Mouse (Mus musculus) midbrain, postnatal 0 days (tissue): ENCODE measurements at regions not wholly inside any gene's neighbourhood (a gene's known extent, or its start where the extent isn't known, plus 50 kb on each side); places are given as distances from the start of the nearest gene placed in this dataset.

ENCODE experiments used
- ATAC-seq: fragments of 200-750 bp; cut with Nextera tagmentation; 2 replicates; pipeline ENCODE4 v1.8.0; 2017; ENCODE audit warnings: moderate number of reproducible peaks, mild to moderate bottlenecking, moderate TSS enrichment, moderate library complexity; ENCODE audit not compliant: low FRiP score
- DNase-seq: peaks from one replicate; pipeline ENCODE4 v3.0.0-alpha.2; 2015; ENCODE audit warnings: low spot score
- H3K27ac ChIP-seq: fragments of 300-500 bp; sonication (generic); 2 replicates; pipeline ENCODE4 v1.5.1; 2014; ENCODE audit warnings: low read depth, mild to moderate bottlenecking, low read length, mixed read lengths
- H3K27me3 ChIP-seq: fragments of 300-500 bp; sonication (generic); 2 replicates; pipeline ENCODE4 v1.6.1; 2014; ENCODE audit warnings: low read length, control low read depth, mixed read lengths; ENCODE audit not compliant: insufficient read depth
- H3K36me3 ChIP-seq: fragments of 300-500 bp; sonication (generic); 2 replicates; pipeline ENCODE4 v1.6.1; 2014; ENCODE audit warnings: low read length, control low read depth, mixed read lengths; ENCODE audit not compliant: insufficient read depth
- H3K4me1 ChIP-seq: fragments of 300-500 bp; sonication (generic); 2 replicates; pipeline ENCODE4 v1.6.1; 2014; ENCODE audit warnings: mild to moderate bottlenecking, control low read depth, antibody characterized with exemption, low read length, mixed read lengths; ENCODE audit not compliant: insufficient read depth
- H3K4me2 ChIP-seq: fragments of 300-500 bp; sonication (generic); 2 replicates; pipeline ENCODE4 v1.6.1; 2014; ENCODE audit warnings: low read depth, mild to moderate bottlenecking, low read length, mixed read lengths; ENCODE audit not compliant: poor library complexity, severe bottlenecking
- H3K4me3 ChIP-seq: fragments of 300-500 bp; sonication (generic); 2 replicates; pipeline ENCODE4 v1.5.1; 2014; ENCODE audit warnings: low read depth, mild to moderate bottlenecking, low read length, moderate library complexity
- H3K9ac ChIP-seq: fragments of 300-500 bp; sonication (generic); replicated peaks from 2 replicates; pipeline ENCODE4 v1.6.1; 2014; ENCODE audit warnings: mild to moderate bottlenecking, low read length, moderate library complexity, mixed read lengths; ENCODE audit not compliant: poor library complexity, severe bottlenecking
- H3K9me3 ChIP-seq: fragments of 300-500 bp; sonication (generic); 2 replicates; pipeline ENCODE4 v1.6.1; 2016; ENCODE audit warnings: low read length, control low read depth
- CTCF ChIP-seq: IDR thresholded peaks from 2 replicates; pipeline ENCODE4 v1.5.1; 2016; ENCODE audit warnings: antibody characterized with exemption, mild to moderate bottlenecking
- WGBS: fragments of 180-500 bp; shearing (Covaris S2); extraction: QIAGEN DNeasy Blood & Tissue Kit; methylation state at CpG from one replicate; pipeline ENCODE4 v1.1.7; 2014; 5-methylcytosine and 5-hydroxymethylcytosine counted together

DNA sequence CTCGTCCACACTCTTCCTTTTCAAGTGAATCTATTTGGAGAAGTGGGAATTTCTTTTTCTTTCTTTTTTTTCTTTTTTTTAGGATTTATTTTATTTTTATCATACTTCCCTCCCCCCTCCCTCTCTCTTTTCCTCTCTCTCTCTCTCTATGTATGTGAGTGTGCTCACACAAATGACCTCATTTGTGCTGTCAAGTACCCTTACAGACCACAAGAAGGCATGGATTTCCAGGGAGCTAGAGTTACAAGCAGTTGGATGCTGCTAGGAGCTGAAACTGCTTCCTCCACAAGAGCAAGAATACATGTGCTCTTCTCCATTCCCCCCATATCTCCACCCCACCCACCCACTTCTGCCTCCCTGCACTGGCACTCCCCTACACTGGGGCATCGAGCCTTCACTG lies 94.6 kb upstream of the Man2a1 start:
- 80% methylated on average over 2 of the region's 2 CpGs for WGBS
- no peak overlapping the region for H3K4me3 ChIP-seq
- no peaks in the 10 kb centered on the region for H3K27me3 ChIP-seq
- H3K27ac ChIP-seq, result no peak overlapping the region
- H3K4me1 ChIP-seq, result no peaks in the 10 kb centered on the region
- TF ChIP-seq CTCF, result no peak
- H3K9ac ChIP-seq, result no peak overlapping the region
- no peaks in the 10 kb centered on the region for H3K9me3 ChIP-seq
- no peaks in the 10 kb centered on the region for H3K36me3 ChIP-seq
- DNase-seq (no peak), ATAC-seq (no peak)
- no peak overlapping the region for H3K4me2 ChIP-seq

DNA sequence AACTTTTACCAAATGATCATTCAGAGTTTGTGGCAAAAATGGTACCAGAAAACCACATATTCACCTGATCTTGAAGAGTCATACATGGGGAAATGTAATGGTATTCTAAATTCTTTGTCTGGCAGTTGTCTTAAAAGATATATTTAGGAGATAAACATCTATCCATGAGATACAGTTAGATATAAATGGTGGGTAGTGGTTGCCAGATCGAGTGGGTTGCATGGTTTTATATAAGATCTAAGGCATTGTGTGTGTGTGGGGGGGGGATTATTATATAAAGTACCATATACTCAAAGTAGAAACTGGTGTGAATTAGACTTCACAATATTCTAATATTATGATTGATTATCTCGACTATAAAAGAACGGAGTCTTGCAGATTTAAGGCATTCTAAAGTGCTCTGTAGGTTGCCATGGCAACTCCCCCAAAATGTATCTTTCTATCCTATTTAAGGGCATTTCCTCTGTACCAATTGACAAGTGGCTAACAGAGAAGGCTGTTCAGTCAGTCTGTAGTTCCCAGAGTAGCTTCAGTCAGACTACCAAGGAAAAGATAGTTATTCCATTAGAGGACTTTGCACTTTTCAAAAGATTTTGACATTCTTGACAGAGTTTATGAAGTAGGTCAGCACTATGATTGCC lies 89.3 kb upstream of the Man2a1 start:
- Histone ChIP-seq H3K4me1 (no peaks in the 10 kb centered on the region), H3K9me3 (no peaks in the 10 kb centered on the region), H3K4me3 (no peak overlapping the region), H3K4me2 (no peak overlapping the region), H3K36me3 (no peaks in the 10 kb centered on the region), H3K9ac (no peak overlapping the region), H3K27ac (no peak overlapping the region), H3K27me3 (no peaks in the 10 kb centered on the region)
- TF ChIP-seq CTCF, result no peak
- DNase-seq (peak; percentile 26), ATAC-seq (no peak)
- WGBS, result 52% methylated on average over 3 of the region's 3 CpGs

DNA sequence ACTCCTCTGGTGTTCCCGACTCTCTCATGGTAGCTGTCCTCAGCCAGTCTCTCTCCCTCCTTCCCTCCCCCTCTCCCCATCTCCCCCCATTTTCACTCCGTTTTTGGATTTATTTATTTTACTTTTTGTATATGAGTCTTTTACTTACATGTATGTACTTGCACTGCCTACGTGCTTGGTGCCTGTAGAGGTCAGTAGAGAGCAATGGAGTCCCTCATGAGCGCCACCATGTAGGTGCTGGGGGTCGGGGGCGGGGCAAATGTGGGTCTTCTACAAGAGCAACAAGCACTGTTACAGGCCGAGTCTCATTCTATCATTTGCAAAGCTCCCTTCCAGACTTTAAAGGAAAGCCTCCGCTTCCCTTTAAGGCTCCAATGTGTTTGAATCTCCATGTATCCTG lies 78.3 kb upstream of the Man2a1 start:
- no peak overlapping the region for H3K27ac ChIP-seq
- no peak for ATAC-seq
- no peaks in the 10 kb centered on the region for H3K36me3 ChIP-seq
- no peaks in the 10 kb centered on the region for H3K4me1 ChIP-seq
- no peak overlapping the region for H3K4me2 ChIP-seq
- TF ChIP-seq CTCF, result peak; percentile 44
- H3K9ac ChIP-seq, result no peak overlapping the region
- no peaks in the 10 kb centered on the region for H3K27me3 ChIP-seq
- no peak overlapping the region for H3K4me3 ChIP-seq
- no peaks in the 10 kb centered on the region for H3K9me3 ChIP-seq
- 79% methylated on average over 8 of the region's 8 CpGs for WGBS
- DNase-seq, result no peak

DNA sequence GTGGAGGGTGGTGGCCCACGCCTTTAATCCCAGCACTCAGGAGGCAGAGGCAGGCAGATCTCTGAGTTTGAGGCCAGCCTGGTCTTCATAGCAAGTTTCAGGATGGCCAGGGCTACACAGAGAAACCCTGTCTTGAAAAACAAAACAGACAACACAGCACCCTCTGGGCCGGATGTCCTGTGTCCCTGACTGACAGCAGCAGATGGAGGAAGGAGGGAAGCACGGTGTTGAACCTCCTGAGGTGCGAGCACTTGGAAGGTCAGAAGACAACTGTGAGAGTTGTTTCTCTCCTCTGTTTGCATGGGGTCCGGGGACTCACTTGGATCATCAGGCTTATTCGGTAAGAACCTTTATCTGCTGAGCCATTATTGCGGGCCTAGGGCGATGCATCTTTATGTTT lies 76.6 kb upstream of the Man2a1 start:
- 90% methylated on average over 8 of the region's 8 CpGs for WGBS
- Histone ChIP-seq H3K4me2 (no peak overlapping the region), H3K9me3 (no peaks in the 10 kb centered on the region)

DNA sequence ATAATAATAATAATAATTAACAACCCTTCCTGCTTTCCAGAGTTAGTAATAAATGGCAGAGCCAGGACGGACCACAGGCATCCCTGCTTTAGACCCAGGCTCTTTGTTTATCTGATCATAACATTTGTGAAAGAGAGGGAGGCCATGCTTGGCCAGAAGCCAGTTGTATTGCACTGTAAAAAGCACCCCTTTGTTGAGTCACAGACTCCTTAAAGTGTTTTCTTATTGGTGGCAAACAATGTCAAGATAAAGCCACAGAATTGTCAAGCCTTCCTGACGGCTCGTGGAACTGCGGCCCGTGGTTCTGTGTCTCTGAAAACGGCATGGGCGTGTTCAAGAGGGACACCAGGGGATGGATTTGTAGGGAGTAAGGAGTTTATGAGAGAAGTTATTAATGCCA lies 72.7 kb upstream of the Man2a1 start:
- Histone ChIP-seq H3K4me2 (no peak overlapping the region), H3K36me3 (no peaks in the 10 kb centered on the region), H3K27me3 (no peaks in the 10 kb centered on the region), H3K4me1 (no peaks in the 10 kb centered on the region), H3K9ac (no peak overlapping the region), H3K27ac (no peak overlapping the region), H3K4me3 (no peak overlapping the region), H3K9me3 (no peaks in the 10 kb centered on the region)
- 71% methylated on average over 7 of the region's 7 CpGs for whole genome bisulfite sequencing
- ATAC-seq (no peak), DNase-seq (no peak)
- TF ChIP-seq CTCF, result no peak

More for the DNA sequence above, 76.6 kb upstream of the Man2a1 start:
- Histone ChIP-seq H3K9ac (no peak overlapping the region), H3K36me3 (no peaks in the 10 kb centered on the region), H3K4me3 (no peak overlapping the region), H3K27ac (no peak overlapping the region), H3K4me1 (no peaks in the 10 kb centered on the region), H3K27me3 (no peaks in the 10 kb centered on the region)
- ATAC-seq (no peak), DNase-seq (no peak)
- TF ChIP-seq CTCF, result no peak

DNA sequence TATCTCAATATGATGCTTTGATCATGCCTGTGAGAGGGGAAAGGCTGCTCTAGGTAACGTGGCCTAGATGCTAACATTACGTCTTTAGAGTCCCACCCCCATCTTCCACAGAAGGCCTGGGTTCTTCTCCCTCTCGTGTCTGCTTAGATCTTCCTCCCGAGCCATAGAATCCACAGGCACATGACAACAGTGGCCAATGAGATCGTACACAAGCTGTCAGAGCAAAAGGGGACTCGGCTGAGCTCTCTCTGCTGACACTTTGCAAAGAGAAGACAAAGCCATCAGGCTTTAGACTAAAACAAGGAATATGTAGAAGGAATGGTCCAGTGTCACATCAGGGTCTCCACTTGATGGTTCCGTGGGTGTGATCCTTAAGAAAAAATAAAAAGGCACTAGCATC lies 72.1 kb upstream of the Man2a1 start:
- no peak for TF ChIP-seq CTCF
- 83% methylated on average over 7 of the region's 7 CpGs for WGBS
- no peak overlapping the region for H3K27ac ChIP-seq

More for the DNA sequence above, 72.1 kb upstream of the Man2a1 start:
- no peak for DNase-seq
- Histone ChIP-seq H3K36me3 (no peaks in the 10 kb centered on the region), H3K4me2 (no peak overlapping the region), H3K4me3 (no peak overlapping the region), H3K9me3 (no peaks in the 10 kb centered on the region), H3K4me1 (no peaks in the 10 kb centered on the region), H3K27me3 (no peaks in the 10 kb centered on the region), H3K9ac (no peak overlapping the region)
- ATAC-seq, result no peak
